Mouse (Mus musculus) NIH3T3 (cell line): ENCODE data around the gene Hsdl2.
"Not testable (repeated sequence)": the region's sequence is repeated elsewhere in the genome, so short reads cannot be mapped to it uniquely, and the experiment has no call there.

Experiments
- DNase-seq: peaks from one replicate; pipeline ENCODE4 v3.0.0-alpha.2; 2012; ENCODE audit warnings: low read depth

Gene Hsdl2

DNA sequence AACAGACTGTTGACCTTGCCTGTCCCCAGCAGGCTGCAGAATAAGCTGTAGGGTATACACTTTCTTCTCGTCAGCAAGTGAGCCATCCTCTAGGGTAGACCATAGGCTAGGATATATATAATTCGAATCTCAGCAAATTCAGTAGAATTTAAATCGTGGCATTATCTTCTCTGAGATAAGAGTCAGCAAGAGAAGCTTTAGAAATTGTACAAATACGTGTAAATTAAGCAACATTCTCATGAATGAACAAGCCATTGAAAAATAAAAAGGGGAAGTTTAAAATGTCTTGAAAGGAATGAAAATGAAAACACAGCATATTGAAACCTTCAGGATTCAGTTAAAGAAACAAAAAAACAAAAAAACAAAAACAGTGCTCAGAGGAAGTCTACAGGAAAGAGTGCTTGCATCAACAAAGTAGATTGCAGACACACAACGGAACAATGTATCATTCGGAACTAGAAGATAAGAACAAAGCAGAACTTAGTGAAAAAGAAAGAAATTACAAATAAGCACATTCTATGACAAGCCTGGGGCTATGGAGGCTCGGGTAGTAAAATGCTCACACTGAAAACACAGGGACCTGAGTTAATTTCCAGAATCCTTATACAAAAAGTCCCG lies 15.7 kb upstream of the Hsdl2 start:
- no peak for DNase-seq

DNA sequence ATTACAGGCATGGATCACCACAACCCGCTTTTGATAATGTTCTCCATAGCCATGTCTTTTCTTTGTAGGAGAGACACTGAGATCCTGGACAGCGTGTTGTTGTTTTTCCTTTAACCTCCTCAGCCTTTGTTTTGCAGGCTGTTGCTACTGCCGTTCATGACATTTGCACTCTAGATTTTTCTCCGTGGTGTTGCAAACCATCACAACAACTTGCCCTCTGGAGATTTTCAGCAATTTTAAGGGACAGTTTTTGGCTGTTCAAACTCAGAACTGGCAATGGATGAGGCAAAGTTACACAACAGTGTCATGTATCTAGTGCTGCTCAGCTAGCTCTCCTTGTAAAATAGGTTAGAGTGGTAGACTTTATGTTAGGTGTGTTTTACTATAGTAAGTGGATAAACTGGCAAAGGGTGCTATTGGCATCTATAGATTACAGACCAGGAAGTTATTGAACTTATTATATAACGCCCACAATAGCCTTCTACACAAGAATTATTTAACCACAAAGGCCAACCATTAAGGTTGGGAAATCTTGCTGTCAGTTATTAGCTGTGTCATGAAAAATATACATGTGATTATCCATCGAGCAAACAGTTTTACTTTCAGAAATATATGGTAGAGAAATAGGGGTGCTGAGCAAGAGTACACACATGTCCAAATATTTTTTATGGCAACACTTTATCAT lies 13.6 kb upstream of the Hsdl2 start:
- no peak for DNase-seq

DNA sequence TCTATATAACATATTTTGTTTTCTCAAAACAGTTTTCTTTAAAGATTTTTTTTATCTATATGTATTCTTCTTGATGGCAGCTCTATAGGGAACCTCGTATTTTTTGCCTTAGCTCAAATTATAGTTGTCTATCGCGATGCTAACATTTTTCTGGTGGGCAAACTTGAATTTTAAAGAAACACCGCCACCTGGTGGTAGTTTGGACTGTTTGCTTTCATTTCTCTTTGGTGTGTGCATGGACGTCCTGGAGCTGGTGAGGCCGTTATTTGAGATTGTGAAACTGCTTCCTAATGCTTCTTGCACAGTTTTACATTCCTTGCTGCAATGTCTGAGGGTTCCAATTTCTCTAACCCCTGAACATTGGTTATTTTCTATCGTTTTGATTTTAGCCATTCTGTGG lies 11.8 kb upstream of the Hsdl2 start:
- DNase-seq, result peak; percentile 97

DNA sequence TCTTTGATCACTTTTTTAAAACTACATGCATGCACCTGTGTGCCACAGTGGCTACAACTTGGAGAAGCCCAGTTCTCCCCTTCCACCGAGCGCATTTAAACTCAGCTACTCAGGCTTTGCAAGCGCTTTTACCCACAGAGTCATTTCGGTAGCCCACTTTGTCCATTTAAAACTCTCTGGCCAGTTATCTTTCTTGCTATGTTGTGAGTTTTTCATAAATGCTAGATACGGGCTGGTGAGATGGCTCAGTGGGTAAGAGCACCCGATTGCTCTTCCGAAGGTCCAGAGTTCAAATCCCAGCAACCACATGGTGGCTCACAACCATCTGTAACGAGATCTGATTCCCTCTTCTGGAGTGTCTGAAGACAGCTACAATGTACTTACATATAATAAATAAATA lies 10.8 kb upstream of the Hsdl2 start:
- not testable (repeated sequence) for DNase-seq

DNA sequence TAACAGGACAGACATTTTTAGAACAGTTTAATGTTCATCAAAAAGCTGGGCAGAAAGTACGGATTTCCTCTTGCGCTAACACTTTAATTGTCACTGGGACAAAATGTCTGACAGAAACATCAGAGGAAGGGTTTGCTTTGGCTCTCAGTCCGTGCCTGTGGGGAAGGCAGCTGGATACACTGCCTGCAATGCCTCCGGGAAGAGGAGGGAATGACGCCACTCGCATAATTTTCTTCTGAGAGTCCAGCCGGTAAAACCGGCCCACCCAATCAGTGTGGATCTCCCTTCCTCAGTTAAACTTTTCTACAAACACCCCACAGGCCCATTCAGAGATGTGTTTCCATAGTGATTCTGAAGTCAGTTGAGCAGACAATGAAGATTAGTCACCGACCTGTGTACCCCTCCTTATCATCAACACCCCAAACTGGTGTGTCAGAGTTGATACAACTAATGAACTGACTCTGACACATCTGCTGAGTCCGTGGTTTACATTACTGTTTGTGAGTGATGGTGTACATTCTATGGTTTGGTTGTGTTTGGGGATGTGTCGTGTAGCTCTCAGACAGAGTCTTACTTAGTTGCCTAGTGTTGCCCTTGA lies 8.7 kb upstream of the Hsdl2 start:
- peak; percentile 24 for DNase-seq

DNA sequence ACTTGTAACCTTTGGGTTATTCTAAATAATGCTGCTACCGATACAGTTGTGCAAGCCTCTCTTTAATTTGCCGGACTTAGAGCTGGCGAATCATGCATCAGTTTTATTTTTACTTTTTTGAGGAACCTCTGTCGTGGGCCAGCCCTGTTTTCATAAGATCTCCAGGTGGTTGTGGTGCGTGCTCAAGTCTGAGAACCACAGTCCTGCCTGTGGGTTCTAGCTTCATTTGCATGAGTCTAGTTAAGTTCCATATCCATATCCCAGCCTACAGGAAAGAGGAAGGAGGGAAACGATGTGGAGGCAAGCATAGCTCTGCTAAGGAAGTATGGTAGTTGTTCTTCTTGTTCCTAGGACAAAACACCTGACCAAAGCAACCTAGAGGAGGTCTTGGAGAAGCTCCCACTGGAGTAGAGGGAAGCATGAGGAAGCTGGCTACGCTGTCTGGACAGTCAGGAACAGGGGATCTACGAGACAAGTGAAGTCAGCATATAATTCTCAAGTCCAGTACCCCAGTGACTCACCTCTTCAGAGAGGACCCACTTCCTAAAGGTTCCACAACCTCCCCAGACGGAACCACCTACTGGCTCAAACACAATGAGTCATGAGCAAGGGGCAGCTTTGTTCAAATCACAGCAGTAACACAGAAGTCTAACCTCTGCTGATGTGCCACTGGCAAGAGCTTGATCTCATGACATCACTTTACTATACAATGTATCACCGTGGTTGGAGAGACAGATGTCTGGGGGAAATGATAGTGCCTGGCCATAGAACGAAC lies 6.0 kb upstream of the Hsdl2 start:
- no peak for DNase-seq

DNA sequence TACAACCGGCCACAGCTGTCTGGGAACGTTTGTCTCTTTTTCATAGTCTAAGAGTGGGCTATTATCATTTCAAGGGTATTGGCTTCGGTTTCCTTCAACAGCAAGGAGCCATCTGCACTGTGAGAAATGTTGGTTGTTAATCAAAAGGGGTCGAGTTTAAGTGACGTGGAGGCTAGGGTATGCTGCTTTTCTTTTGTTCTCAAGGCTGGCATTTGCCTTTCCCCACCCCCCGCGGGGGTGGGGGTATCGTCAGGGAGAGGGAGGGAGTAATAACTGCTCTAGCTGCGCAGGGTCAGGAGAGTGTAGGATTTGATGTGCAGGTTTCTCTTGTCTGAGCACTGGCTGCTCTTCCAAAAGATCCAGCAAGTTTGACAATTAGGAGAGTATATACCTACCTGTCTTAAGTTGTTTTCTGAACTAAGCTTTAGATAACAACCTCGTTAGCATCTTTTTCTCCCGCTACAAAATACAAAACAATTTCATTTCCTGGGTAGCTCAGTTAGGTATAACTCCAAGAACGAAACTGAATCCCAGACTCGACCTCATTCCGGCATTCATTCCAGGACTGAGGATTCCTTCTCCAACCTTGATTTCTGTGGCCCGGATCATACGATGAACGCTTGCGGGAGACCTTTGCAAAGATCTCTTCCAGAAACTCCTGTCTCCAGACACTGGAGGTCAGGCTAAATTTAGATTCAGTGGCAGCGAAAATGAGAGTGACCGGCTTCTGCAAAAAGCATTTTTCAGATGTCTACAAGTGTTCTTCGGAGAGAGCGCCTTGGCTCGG lies 675 bp upstream of the Hsdl2 start:
- peak; percentile 69 for DNase-seq

DNA sequence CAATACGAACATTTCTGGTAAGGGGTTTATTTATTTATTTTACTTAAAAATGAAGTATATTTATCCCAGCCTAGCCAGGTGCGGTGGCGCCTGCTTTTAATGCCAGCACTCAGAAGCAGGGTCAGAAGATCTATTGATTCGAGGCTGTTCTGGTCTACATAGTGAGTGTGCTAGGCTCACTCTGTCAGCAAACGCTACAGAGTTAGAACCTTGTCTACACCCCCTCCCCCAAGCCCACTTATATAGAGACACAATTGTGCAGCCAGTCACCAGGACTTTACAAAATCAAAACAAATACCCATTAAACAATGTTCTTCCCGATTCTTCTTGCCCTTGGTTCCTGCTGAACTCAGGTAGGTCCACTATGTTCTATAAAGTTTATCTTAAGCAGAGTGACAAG lies 823 bp downstream of the Hsdl2 start:
- no peak for DNase-seq

DNA sequence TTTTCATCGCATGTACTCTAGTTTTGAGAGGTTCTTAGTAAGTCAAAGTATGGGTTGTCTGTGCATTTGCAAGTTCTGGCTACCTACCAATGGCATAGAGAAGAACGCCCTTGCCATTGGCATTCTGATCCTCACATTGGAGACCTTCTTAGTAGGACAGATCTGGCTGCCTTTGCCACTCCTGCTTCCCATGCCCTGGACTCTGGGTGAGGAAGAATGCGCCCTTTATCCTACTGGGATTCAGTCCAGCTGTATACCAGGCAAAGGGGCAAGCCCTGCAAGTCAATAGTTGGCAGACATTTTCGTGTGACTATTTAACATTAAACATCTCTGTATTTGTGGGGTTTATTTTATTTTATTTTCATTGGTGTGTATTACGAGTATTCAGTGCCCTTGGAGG lies 3.7 kb downstream of the Hsdl2 start:
- no peak for DNase-seq

DNA sequence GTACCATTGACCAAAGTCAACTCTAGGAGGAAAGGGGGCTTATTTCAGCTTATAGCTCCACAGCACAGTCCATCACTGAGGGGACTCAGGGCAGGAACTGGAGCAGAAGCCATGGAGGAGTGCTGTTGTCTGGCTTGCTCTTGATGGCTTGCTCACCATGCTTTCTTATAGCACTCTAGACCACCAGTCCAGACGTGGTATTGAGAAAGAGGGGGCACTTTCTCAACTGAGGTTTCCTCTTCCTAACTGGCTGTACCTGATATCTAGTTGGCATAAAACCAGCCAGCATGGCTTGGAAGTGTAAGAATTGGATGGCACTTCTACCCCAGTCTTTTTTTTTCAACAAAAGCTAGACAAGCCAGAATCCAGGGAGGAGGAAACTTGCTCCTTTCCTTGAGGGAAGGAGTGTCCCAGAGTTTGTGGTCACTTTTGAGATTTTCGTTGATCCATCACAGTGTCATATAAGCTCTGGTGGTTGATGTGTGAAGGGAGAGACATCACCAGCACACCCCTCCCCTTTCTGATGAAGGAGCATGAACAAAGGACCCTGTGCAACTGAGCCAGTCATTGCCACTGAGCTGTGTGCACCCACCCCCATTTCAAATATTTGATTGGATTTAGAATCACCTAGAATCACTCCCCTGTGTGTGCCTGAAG lies 6.0 kb downstream of the Hsdl2 start:
- no peak for DNase-seq

DNA sequence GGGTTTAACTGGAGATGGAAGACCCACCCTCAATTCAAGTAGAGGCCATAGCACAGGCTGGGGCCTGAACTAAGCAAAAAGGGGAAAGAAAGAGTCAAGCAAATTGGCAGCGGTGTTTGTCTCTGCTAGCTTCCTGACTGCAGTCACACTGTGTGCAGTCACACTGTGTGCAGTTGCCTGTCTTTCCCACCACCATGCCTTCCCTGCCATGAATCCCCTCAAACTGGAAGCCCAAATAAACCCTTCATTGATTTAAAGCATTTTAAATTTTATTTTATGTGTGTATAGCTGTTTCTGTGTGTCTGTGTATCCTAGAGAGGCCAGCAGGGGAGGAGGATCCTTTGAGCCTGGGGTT lies 6.5 kb downstream of the Hsdl2 start:
- DNase-seq, result no peak

DNA sequence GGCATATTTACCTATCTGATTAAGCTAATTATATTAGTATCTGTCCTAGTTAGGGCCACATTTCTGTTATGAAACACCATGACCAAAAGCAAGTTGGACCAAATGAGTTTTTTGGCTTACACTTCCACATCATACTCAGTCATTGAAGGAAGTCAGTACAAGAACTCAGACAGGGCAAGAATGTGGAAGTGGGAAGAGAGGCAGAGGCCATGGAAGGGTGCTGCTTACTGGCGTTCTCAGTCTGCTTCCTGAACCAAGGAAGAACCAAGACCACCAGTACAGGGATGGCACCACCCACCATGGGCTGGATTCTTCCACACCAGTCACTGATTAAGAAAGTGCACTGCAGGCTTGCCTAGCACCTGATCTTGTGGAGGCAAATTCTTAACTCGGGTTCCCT lies 13.3 kb downstream of the Hsdl2 start:
- DNase-seq, result no peak

DNA sequence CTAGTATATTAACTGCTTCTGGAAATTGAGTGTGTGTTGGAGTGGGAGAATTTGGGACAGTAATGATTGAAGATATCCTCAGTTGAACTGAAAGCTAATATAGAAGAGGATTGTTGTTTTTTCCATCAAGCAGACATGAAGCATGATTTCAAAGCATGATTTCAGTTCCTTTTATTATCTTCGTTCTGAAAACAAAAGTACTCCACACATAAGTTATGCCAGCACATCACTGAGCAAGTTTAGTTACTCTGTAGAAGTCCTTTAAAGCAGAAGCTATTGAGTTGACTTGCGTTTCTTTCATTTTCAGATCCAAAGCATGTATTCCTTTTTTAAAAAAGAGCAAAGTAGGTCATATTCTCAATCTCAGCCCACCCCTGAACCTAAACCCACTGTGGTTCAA lies 15.2 kb downstream of the Hsdl2 start:
- DNase-seq, result no peak

DNA sequence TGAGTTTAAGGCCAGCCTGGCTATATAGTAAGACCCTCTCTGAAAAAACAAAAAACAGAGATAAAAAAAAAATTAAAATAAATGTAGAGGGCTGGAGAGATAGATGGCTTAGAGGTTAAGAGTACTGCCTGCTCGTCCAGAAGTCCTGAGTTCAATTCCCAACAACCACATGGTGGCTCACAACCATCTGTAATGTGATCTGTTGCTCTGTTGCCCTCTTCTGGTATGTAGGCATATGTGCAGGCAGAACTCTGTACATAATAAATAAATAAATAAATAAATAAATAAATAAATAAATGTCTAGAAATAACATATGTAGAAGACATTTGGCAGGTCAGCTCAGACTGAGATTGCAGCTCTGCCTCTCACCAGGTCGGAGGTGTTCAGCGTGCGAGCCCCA lies 21.3 kb downstream of the Hsdl2 start:
- DNase-seq, result no peak

DNA sequence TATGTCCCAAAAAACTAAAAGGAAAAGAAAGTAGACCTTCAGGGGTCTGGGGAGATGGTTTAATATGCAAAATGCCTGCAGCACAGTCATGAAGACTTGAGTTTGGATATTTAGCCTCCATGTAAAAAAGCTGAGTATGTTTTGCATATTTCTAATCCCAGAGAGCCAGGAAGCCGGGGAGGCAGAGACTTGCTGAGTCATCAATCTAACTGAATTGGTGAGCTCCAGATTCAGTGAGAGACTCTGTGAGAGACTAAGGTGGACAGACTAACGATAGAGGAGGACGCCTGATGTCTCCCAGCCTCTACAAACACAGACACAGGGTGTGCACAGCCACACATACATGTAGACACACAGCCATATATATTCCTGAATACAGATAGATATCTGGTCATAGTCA lies 23.5 kb downstream of the Hsdl2 start:
- DNase-seq, result peak; percentile 27

DNA sequence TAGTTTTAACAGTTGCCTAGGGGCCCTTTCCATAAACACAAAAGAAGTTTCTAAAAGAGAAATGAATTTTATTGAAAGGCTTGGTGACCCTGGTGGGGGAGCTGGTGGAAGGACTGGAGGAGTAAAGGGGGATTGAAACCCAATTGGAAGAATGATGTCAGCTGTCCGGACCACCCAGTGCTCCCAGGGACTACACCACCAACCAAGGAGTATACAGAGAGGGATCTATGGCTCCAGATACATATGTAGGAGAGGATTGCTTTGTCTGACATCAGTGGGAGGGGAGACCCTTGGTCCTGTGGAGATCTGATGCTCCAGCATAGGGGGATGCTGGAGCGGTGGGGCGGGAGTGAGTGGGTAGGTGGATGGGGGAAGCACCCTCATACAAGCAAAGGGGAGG lies 24.1 kb downstream of the Hsdl2 start:
- no peak for DNase-seq

DNA sequence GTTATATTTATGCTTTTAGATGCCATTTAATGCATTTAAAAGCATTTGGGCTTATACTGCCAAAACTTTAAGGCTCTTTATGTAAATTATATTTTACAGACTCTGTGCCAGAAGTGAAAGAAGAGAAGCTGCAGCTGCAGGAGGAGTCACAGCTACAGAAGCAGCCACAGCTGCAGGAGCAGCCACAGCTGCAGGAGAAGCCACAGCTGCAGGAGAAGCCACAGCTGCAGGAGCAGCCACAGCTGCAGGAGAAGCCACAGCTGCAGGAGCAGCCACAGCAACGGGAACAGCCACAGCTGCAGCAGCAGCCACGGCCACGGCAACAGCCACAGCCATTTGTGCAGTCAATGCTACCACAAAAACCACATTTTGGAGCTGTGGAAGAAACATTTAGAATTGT lies 29.0 kb downstream of the Hsdl2 start:
- no peak for DNase-seq

DNA sequence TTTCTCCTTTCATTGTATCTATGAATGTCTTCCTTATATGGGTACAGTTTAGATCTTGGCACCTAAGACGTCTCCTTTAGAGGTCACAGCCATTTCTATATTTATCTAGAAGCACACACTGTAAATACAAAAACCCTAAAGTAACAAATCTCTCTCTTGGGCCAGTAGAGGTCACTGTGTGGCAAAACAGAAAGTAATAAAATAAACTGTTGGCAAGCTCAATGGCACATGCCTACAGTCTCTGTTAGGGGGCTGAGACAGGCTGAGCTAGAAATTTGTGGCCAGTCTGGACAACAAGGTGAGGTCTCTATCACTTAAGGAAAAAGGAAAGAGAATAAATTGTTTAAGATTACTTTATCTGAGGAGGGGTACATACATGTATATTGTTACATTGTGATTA lies 33.6 kb downstream of the Hsdl2 start:
- DNase-seq, result peak; percentile 75

DNA sequence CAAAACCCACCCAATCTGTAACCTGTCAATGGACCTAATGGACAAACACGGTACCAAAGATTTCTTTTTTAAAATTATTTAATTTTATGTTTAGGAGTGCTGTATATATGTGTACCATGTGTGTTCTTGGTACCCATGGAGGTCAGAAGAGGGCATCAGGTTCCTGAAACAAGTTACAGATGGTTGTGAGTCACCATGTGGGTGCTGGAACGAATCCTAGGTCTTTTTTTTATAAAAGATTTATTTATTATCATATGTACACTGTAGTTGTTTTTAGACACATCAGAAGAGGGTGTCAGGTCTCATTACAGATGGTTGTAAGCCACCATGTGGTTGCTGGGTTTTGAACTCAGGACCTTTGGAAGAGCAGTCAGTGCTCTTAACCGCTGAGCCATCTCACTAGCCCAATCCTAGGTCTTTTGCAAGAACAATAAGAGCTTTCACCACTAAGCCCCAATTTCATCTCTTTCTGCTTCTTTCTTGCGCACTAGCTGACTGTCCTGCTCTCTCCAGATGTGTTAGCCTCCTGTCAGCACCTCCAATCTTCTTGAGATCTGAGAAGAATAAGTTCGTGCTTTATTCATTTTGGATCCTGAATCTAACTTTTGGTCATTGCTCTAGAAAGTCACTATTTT lies 38.4 kb downstream of the Hsdl2 start:
- DNase-seq, result peak; percentile 60

DNA sequence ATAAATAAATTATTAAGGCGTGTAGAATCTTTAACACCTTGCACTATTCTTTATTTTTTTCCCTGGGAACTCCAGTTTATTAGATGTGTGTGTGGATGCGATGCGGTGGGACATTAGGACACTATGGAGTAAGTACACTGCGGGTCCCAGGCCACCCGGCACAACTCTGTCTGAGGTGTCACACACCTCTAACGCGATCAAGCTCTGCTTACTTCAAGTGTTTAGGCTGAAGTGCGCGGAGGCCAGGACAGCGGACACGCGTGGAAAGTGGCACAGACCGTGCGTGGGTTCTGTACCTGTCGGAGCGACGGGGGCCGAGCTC lies 44.3 kb downstream of the Hsdl2 start:
- no peak for DNase-seq
